Mouse (Mus musculus): Measurements from ENCODE around the gene Bpgm. TPM values are rescaled to one million over a fixed set of nuclear protein-coding genes. Genes with fewer than 3 reads are reported as not detected.

Gene Bpgm
- polyA plus RNA-seq, 1 experiment from 2014 or later = 76.8 TPM

GRCm38 (mm10) chr6:34473346-34473745 lies 2.7 kb upstream of the Bpgm start:
- Histone ChIP-seq H3K9me3 (no peaks in the 10 kb centered on the region), H3K4me1 (peaks cover 20% of the 10 kb centered on the region), H3K9ac (replicated peaks) (no peak overlapping the region), H3K36me3 (no peaks in the 10 kb centered on the region), H3K4me2 (replicated peaks) (no peak overlapping the region), H3K27ac (replicated peaks) (no peak overlapping the region), H3K4me3 (no peak overlapping the region), H3K27me3 (no peaks in the 10 kb centered on the region)
- no peak for ATAC-seq (ENCODE audit: low FRiP score, low read depth)
- WGBS = 91% methylated on average over 1 of the region's 1 CpGs

GRCm38 (mm10) chr6:34474031-34474430 lies 2.0 kb upstream of the Bpgm start:
- 60% methylated on average over 3 of the region's 3 CpGs for WGBS
- no peak for ATAC-seq (ENCODE audit: low FRiP score, low read depth)
- no peaks in the 10 kb centered on the region for H3K9me3 ChIP-seq
- no peaks in the 10 kb centered on the region for H3K27me3 ChIP-seq
- no peaks in the 10 kb centered on the region for H3K36me3 ChIP-seq
- peaks cover 27% of the 10 kb centered on the region for H3K4me1 ChIP-seq
- no peak overlapping the region for H3K4me2 ChIP-seq (replicated peaks)
- no peak overlapping the region for H3K27ac ChIP-seq (replicated peaks)
- no peak overlapping the region for H3K9ac ChIP-seq (replicated peaks)
- no peak overlapping the region for H3K4me3 ChIP-seq

- peak overlapping the region; percentile 54 for H3K4me3 ChIP-seq
- peaks cover 38% of the 10 kb centered on the region for H3K4me1 ChIP-seq
- peak overlapping the region; percentile 58 for H3K9ac ChIP-seq (replicated peaks)
- no peaks in the 10 kb centered on the region for H3K9me3 ChIP-seq
- H3K4me2 ChIP-seq (replicated peaks) = peak overlapping the region; percentile 53
- no peak overlapping the region for H3K27ac ChIP-seq (replicated peaks)
- WGBS = 25% methylated on average over 6 of the region's 6 CpGs
- H3K36me3 ChIP-seq = no peaks in the 10 kb centered on the region
- no peaks in the 10 kb centered on the region for H3K27me3 ChIP-seq
- no peak for ATAC-seq (ENCODE audit: low FRiP score, low read depth)
These were observed 616 bp upstream of the Bpgm start for GRCm38 (mm10) chr6:34475391-34475790.

GRCm38 (mm10) chr6:34478036-34478435 lies 2.0 kb downstream of the Bpgm start:
- H3K4me1 ChIP-seq = peaks cover 42% of the 10 kb centered on the region
- 72% methylated on average over 7 of the region's 7 CpGs for WGBS
- no peaks in the 10 kb centered on the region for H3K9me3 ChIP-seq
- H3K27ac ChIP-seq (replicated peaks) = no peak overlapping the region; the same call in none of the 2 replicates
- peak overlapping the region; percentile 37 for H3K4me2 ChIP-seq (replicated peaks)
- no peak for ATAC-seq (ENCODE audit: low FRiP score, low read depth)
- H3K27me3 ChIP-seq = no peaks in the 10 kb centered on the region
- H3K9ac ChIP-seq (replicated peaks) = no peak overlapping the region
- H3K4me3 ChIP-seq = peak overlapping the region; percentile 14; the same call in 1 of the 2 replicates
- H3K36me3 ChIP-seq = no peaks in the 10 kb centered on the region

GRCm38 (mm10) chr6:34478677-34479360 lies 2.8 kb downstream of the Bpgm start:
- WGBS = 20% methylated on average over 6 of the region's 6 CpGs
- H3K4me2 ChIP-seq (replicated peaks) = peak overlapping the region; percentile 37
- no peaks in the 10 kb centered on the region for H3K36me3 ChIP-seq
- no peak overlapping the region for H3K9ac ChIP-seq (replicated peaks)
- peak overlapping the region; percentile 54 for H3K27ac ChIP-seq (replicated peaks)
- H3K4me3 ChIP-seq = peak overlapping the region; percentile 14; the same call in 1 of the 2 replicates
- H3K9me3 ChIP-seq = no peaks in the 10 kb centered on the region
- H3K4me1 ChIP-seq = peaks cover 42% of the 10 kb centered on the region
- no peaks in the 10 kb centered on the region for H3K27me3 ChIP-seq
- no peak for ATAC-seq (ENCODE audit: low FRiP score, low read depth)

- Histone ChIP-seq H3K9ac (replicated peaks) (no peak overlapping the region), H3K4me3 (no peak overlapping the region), H3K27ac (replicated peaks) (no peak overlapping the region), H3K36me3 (no peaks in the 10 kb centered on the region), H3K9me3 (no peaks in the 10 kb centered on the region), H3K4me2 (replicated peaks) (peak overlapping the region; percentile 37), H3K4me1 (peaks cover 42% of the 10 kb centered on the region), H3K27me3 (no peaks in the 10 kb centered on the region)
- 40% methylated on average over 8 of the region's 8 CpGs for WGBS
- ATAC-seq (ENCODE audit: low FRiP score, low read depth) = no peak
These were observed 3.5 kb downstream of the Bpgm start for GRCm38 (mm10) chr6:34479531-34479930.

GRCm38 (mm10) chr6:34480749-34481148 lies 4.7 kb downstream of the Bpgm start:
- 60% methylated on average over 4 of the region's 4 CpGs for WGBS
- H3K27me3 ChIP-seq = no peaks in the 10 kb centered on the region
- no peak overlapping the region for H3K4me2 ChIP-seq (replicated peaks)
- H3K4me3 ChIP-seq = no peak overlapping the region
- H3K36me3 ChIP-seq = no peaks in the 10 kb centered on the region
- H3K9me3 ChIP-seq = no peaks in the 10 kb centered on the region
- peaks cover 38% of the 10 kb centered on the region for H3K4me1 ChIP-seq
- H3K27ac ChIP-seq (replicated peaks) = no peak overlapping the region
- ATAC-seq (ENCODE audit: low FRiP score, low read depth) = no peak
- H3K9ac ChIP-seq (replicated peaks) = no peak overlapping the region

GRCm38 (mm10) chr6:34481349-34481748 lies 5.3 kb downstream of the Bpgm start:
- H3K27me3 ChIP-seq = no peaks in the 10 kb centered on the region
- H3K4me2 ChIP-seq (replicated peaks) = no peak overlapping the region
- no peak for ATAC-seq (ENCODE audit: low FRiP score, low read depth)
- H3K9ac ChIP-seq (replicated peaks) = no peak overlapping the region
- no peak overlapping the region for H3K27ac ChIP-seq (replicated peaks)
- H3K9me3 ChIP-seq = no peaks in the 10 kb centered on the region
- H3K4me1 ChIP-seq = peaks cover 38% of the 10 kb centered on the region
- WGBS = 88% methylated on average over 6 of the region's 6 CpGs
- no peak overlapping the region for H3K4me3 ChIP-seq
- no peaks in the 10 kb centered on the region for H3K36me3 ChIP-seq

- no peak overlapping the region for H3K4me2 ChIP-seq (replicated peaks)
- 93% methylated on average over 4 of the region's 4 CpGs for WGBS
- no peak overlapping the region for H3K4me3 ChIP-seq
- ATAC-seq (ENCODE audit: low FRiP score, low read depth) = no peak
- no peak overlapping the region for H3K27ac ChIP-seq (replicated peaks)
- no peak overlapping the region for H3K9ac ChIP-seq (replicated peaks)
- peaks cover 7% of the 10 kb centered on the region for H3K36me3 ChIP-seq
- no peaks in the 10 kb centered on the region for H3K9me3 ChIP-seq
- H3K27me3 ChIP-seq = no peaks in the 10 kb centered on the region
- peaks cover 28% of the 10 kb centered on the region for H3K4me1 ChIP-seq
These were observed 6.8 kb downstream of the Bpgm start for GRCm38 (mm10) chr6:34482842-34483241.

- H3K4me3 ChIP-seq = no peak overlapping the region
- ATAC-seq (ENCODE audit: low FRiP score, low read depth) = no peak
- H3K9me3 ChIP-seq = no peaks in the 10 kb centered on the region
- peaks cover 22% of the 10 kb centered on the region for H3K4me1 ChIP-seq
- H3K36me3 ChIP-seq = peaks cover 13% of the 10 kb centered on the region
- H3K27ac ChIP-seq (replicated peaks) = no peak overlapping the region
- WGBS = 86% methylated on average over 5 of the region's 5 CpGs
- H3K9ac ChIP-seq (replicated peaks) = no peak overlapping the region
- no peak overlapping the region for H3K4me2 ChIP-seq (replicated peaks)
- H3K27me3 ChIP-seq = no peaks in the 10 kb centered on the region
These were observed 7.4 kb downstream of the Bpgm start for GRCm38 (mm10) chr6:34483390-34483789.

- H3K4me3 ChIP-seq = no peak overlapping the region
- no peak for ATAC-seq (ENCODE audit: low FRiP score, low read depth)
- no peaks in the 10 kb centered on the region for H3K9me3 ChIP-seq
- no peaks in the 10 kb centered on the region for H3K27me3 ChIP-seq
- H3K4me1 ChIP-seq = peaks cover 18% of the 10 kb centered on the region
- H3K36me3 ChIP-seq = peaks cover 16% of the 10 kb centered on the region
- 94% methylated on average over 7 of the region's 7 CpGs for WGBS
- H3K4me2 ChIP-seq (replicated peaks) = no peak overlapping the region
- no peak overlapping the region for H3K9ac ChIP-seq (replicated peaks)
- no peak overlapping the region for H3K27ac ChIP-seq (replicated peaks)
These were observed 7.8 kb downstream of the Bpgm start for GRCm38 (mm10) chr6:34483811-34484210.

- no peak overlapping the region for H3K4me2 ChIP-seq (replicated peaks)
- H3K27me3 ChIP-seq = no peaks in the 10 kb centered on the region
- ATAC-seq (ENCODE audit: low FRiP score, low read depth) = no peak
- H3K27ac ChIP-seq (replicated peaks) = no peak overlapping the region
- no peaks in the 10 kb centered on the region for H3K4me1 ChIP-seq
- H3K9ac ChIP-seq (replicated peaks) = no peak overlapping the region
- no peak overlapping the region for H3K4me3 ChIP-seq
- 83% methylated on average over 14 of the region's 14 CpGs for WGBS
- peaks cover 16% of the 10 kb centered on the region for H3K36me3 ChIP-seq
- H3K9me3 ChIP-seq = no peaks in the 10 kb centered on the region
These were observed 10.1 kb downstream of the Bpgm start for GRCm38 (mm10) chr6:34486071-34486626.
